Mouse (Mus musculus) gastrocnemius, adult 8-10 months (tissue): ENCODE data around the gene Tex14. TPM values are rescaled to one million over a fixed set of nuclear protein-coding genes. Genes with fewer than 3 reads are reported as not detected.

ENCODE experiments used
- DNase-seq, 2 experiments: peaks; one replicate each; pipeline ENCODE4 v3.0.0; 2022; ENCODE audit warnings: low spot score in 2 of 2
- total RNA-seq, 4 experiments: library from RNA; stranded (reverse); gene quantifications; 2 replicates each; pipeline ENCODE4 v1.2.4; 2022

Tex14 gene
- total RNA-seq, 4 experiments from 2014 or later = not detected

GRCm38 (mm10) chr11:87568255-87568953 is 163.5 kb downstream of the Tex14 start, which contains the start of gene Sept4:
Sept4 (plus strand) TSS chr11:87568903.
- DNase-seq = no peak

- DNase-seq = no peak
These were observed 165.9 kb downstream of the Tex14 start for GRCm38 (mm10) chr11:87570743-87571142.

GRCm38 (mm10) chr11:87571361-87571950 is 166.6 kb downstream of the Tex14 start:
- DNase-seq = no peak

- DNase-seq = no peak
These were observed 168.9 kb downstream of the Tex14 start for GRCm38 (mm10) chr11:87573751-87574150.

- no peak for DNase-seq
These were observed 169.8 kb downstream of the Tex14 start for GRCm38 (mm10) chr11:87574520-87575180.

- no peak for DNase-seq
These were observed 172.9 kb downstream of the Tex14 start for GRCm38 (mm10) chr11:87577601-87578248.

GRCm38 (mm10) chr11:87578249-87578962 is 173.5 kb downstream of the Tex14 start:
- peak; percentile 28 to 48 for DNase-seq

GRCm38 (mm10) chr11:87578963-87579601 is 174.2 kb downstream of the Tex14 start:
- DNase-seq = no peak

- no peak for DNase-seq
These were observed 174.8 kb downstream of the Tex14 start for GRCm38 (mm10) chr11:87579713-87580112.

- no peak for DNase-seq
These were observed 175.7 kb downstream of the Tex14 start for GRCm38 (mm10) chr11:87580543-87581085.

- DNase-seq = no peak
These were observed 176.4 kb downstream of the Tex14 start for GRCm38 (mm10) chr11:87581161-87581865.

- DNase-seq = no peak
These were observed 177.3 kb downstream of the Tex14 start for GRCm38 (mm10) chr11:87581933-87582710.

GRCm38 (mm10) chr11:87583291-87584034 is 178.6 kb downstream of the Tex14 start:
- no peak for DNase-seq

- DNase-seq = peak in 1 of 2 experiments; percentile 53
These were observed 180.0 kb downstream of the Tex14 start for GRCm38 (mm10) chr11:87584711-87585505.

GRCm38 (mm10) chr11:87587211-87587874 is 182.5 kb downstream of the Tex14 start:
- no peak for DNase-seq

GRCm38 (mm10) chr11:87589605-87590004 is 184.7 kb downstream of the Tex14 start:
- DNase-seq = no peak
